Mouse (Mus musculus): ENCODE results near the gene Yars.

DNA sequence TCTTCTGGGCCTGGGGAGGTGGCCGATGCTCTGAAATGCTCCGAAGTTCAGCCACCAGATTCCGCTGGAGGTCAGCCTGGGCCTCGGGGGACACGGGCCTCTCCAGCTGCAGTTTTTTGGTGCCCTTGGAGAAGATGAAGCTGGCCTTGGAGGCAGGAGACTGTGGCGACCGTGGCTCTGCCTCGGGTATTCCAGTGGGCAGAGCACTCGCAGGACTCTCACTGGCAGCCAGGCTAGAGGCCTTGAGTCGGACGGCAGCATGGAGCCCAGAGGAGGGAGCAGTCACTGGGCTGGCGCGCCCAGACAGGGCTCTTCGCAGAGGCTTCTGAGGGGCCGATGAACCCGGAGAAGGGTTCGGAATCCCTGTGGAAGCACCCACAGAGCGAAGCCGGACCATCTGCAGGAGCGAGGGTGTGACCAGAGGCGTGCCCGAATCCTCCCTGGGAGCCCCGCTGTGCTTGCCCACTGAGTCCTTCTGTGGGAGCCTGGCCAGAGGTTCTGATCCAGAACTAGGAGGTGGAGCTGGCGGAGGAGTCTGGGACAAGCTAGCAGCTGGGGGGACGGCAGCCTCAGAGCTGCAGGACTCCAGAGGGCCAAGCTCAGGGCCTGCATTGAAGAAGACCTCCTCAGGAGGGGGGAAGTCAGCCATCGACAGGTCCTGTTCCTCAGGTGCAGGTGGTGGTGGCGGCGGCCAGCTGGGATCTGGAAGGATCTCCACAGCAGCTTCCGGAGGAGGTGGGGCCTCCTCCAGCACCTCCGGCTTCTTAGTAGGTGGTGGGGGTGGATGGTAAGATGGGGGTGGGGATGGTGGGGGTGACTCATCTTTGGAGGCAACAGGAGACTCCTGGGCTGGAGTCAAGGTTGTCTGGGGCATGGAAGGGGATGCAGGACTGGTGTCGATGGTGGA, 32.7 kb downstream of the Yars start:
- no peak for TF ChIP-seq CTCF (IDR thresholded peaks at IDR 0.05; ENCODE audit: extremely low read depth, insufficient read depth, low read length)
- no peak for TF ChIP-seq POLR2A (IDR thresholded peaks at IDR 0.05; ENCODE audit: extremely low read depth, insufficient read depth, low read length)
